Mouse (Mus musculus): ENCODE data around the gene Ltv1. TPM values are rescaled to one million over a fixed set of nuclear protein-coding genes. Genes with fewer than 3 reads are reported as not detected.

The Ltv1 gene
- polyA plus RNA-seq, 1 experiment from 2014 or later: 35.8 TPM

DNA sequence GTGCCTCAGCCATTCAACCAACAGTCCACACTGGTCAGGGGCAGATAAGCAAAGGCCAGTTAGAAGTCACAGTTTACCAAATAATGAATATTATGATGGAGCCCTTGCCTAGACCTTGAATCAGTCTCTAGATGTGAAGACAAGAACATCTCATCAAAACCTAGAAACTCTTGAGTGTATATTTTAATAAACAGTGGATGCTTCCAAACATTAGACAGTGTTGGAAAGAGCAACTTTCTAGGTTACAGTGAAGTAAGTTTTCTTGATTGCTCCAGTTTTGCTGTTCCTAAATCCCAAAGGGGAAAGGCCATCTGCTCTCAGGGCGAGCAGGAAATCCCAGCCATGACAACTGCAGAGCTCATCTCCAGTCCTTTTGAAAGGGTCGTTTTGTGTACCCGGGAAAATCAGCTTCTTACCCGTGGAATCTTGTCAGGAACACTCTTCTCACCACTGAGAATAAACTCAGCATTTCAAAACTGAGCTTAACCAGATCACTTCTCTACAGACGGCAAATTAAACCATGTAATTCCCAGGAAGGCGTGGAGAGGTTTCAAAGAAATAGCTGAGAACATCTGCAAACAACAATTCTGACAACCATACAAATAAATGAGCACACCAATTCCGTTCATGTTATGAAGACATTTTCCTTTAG, 14.9 kb downstream of the Ltv1 start, which contains the start of gene Zc2hc1b:
Gene Zc2hc1b (minus strand): TSS at position 51 of the 652 bp plus-strand sequence.
- Histone ChIP-seq H3K4me2 (ENCODE audit: low read length) (no peak within 1 kb of the TSS), H3K9ac (ENCODE audit: low read depth, low read length) (no peak within 1 kb of the TSS), H3K27ac (ENCODE audit: low read length) (no peak within 1 kb of the TSS), H3K4me1 (ENCODE audit: control insufficient read depth, insufficient read depth, low read length) (no peaks in the 10 kb centered on the region), H3K36me3 (ENCODE audit: control insufficient read depth, insufficient read depth, low read length) (peaks cover 47% of the 10 kb centered on the region), H3K4me3 (ENCODE audit: low read depth, low read length) (no peak within 1 kb of the TSS), H3K9me3 (replicated peaks; ENCODE audit: control insufficient read depth, low read length, poor library complexity, severe bottlenecking) (no peaks in the 10 kb centered on the region), H3K27me3 (ENCODE audit: control insufficient read depth, insufficient read depth, low read depth, low read length) (no peaks in the 10 kb centered on the region)
- WGBS: 58% methylated on average over 7 of the region's 7 CpGs
- no peak for ATAC-seq

DNA sequence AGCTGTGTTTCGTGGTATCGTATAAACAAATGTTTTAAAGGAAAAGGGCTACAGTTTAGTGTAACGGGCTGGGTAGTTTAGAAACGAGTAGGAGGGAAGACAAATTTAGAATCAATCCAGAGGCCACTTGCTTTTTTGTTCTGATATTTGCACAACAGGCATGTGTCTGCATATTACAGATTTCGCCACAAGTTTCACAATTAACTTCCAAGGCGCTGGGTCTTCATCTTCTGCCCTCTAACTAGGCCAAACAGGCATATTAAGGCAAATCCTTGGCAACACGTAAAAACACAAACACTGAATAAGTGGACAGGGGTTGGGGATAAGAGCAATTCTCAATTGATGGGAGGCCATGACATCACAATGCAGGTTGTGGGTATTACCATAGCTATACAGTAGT, 17.1 kb downstream of the Ltv1 start:
- 93% methylated on average over 7 of the region's 7 CpGs for WGBS
- H3K36me3 ChIP-seq (ENCODE audit: control insufficient read depth, insufficient read depth, low read length): peaks cover 36% of the 10 kb centered on the region
- ATAC-seq: no peak

DNA sequence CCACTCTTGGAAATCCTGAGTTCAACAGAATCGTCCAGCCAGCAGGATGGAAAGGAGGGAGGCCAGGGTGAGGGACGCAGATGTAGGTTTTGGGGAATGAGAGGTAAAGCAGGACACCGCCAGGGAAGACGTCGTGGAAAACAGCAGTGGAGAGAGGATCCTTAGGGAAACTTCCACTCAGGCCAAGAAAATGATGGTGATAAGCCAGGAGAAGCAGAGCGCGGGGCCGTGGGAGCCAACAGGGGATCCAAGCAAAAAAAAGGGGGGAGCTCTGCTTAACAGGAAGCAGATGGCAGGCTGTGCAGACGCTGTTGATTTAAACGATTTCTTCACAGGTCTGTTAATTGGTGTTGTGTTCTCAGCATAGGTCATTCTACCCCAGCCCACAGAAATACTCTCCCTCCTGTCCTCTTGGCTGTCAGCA, 20.2 kb downstream of the Ltv1 start:
- Histone ChIP-seq H3K36me3 (ENCODE audit: control insufficient read depth, insufficient read depth, low read length) (peaks cover 10% of the 10 kb centered on the region), H3K4me3 (ENCODE audit: low read depth, low read length) (no peak overlapping the region), H3K27ac (ENCODE audit: low read length) (no peak overlapping the region), H3K4me1 (ENCODE audit: control insufficient read depth, insufficient read depth, low read length) (no peaks in the 10 kb centered on the region), H3K4me2 (ENCODE audit: low read length) (no peak overlapping the region), H3K9ac (ENCODE audit: low read depth, low read length) (no peak overlapping the region), H3K27me3 (ENCODE audit: control insufficient read depth, insufficient read depth, low read depth, low read length) (no peaks in the 10 kb centered on the region), H3K9me3 (replicated peaks; ENCODE audit: control insufficient read depth, low read length, poor library complexity, severe bottlenecking) (no peaks in the 10 kb centered on the region)
- WGBS: 71% methylated on average over 10 of the region's 10 CpGs
- no peak for ATAC-seq

More for the DNA sequence above, 17.1 kb downstream of the Ltv1 start:
- Histone ChIP-seq H3K27me3 (ENCODE audit: control insufficient read depth, insufficient read depth, low read depth, low read length) (no peaks in the 10 kb centered on the region), H3K4me2 (ENCODE audit: low read length) (no peak overlapping the region), H3K4me3 (ENCODE audit: low read depth, low read length) (no peak overlapping the region), H3K4me1 (ENCODE audit: control insufficient read depth, insufficient read depth, low read length) (no peaks in the 10 kb centered on the region), H3K9ac (ENCODE audit: low read depth, low read length) (no peak overlapping the region), H3K27ac (ENCODE audit: low read length) (no peak overlapping the region), H3K9me3 (replicated peaks; ENCODE audit: control insufficient read depth, low read length, poor library complexity, severe bottlenecking) (no peaks in the 10 kb centered on the region)

DNA sequence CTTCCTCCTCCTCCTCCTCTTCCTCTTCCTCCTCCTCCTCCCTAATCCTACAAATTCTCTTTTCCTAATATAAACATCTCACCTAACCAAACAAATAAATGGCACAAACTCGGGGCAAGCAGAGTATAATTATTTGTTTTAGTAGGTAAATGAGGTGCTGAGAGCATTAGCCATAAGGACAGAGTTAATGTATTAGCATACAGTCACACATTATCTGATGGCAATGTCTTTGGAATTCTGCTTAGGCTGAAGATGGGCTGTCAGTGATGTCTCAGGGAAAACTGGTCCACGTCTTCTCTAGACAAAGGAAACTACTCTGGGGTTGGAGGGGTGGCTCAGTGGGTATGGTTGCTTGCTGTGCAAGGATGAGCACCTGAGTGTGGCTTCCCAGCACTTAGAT, 21.5 kb downstream of the Ltv1 start:
- Histone ChIP-seq H3K9me3 (replicated peaks; ENCODE audit: control insufficient read depth, low read length, poor library complexity, severe bottlenecking) (no peaks in the 10 kb centered on the region), H3K27ac (ENCODE audit: low read length) (no peak overlapping the region), H3K4me1 (ENCODE audit: control insufficient read depth, insufficient read depth, low read length) (no peaks in the 10 kb centered on the region), H3K4me2 (ENCODE audit: low read length) (no peak overlapping the region), H3K27me3 (ENCODE audit: control insufficient read depth, insufficient read depth, low read depth, low read length) (no peaks in the 10 kb centered on the region), H3K4me3 (ENCODE audit: low read depth, low read length) (no peak overlapping the region), H3K9ac (ENCODE audit: low read depth, low read length) (no peak overlapping the region), H3K36me3 (ENCODE audit: control insufficient read depth, insufficient read depth, low read length) (no peaks in the 10 kb centered on the region)
- no peak for ATAC-seq
- 70% methylated on average over 2 of the region's 2 CpGs for WGBS

DNA sequence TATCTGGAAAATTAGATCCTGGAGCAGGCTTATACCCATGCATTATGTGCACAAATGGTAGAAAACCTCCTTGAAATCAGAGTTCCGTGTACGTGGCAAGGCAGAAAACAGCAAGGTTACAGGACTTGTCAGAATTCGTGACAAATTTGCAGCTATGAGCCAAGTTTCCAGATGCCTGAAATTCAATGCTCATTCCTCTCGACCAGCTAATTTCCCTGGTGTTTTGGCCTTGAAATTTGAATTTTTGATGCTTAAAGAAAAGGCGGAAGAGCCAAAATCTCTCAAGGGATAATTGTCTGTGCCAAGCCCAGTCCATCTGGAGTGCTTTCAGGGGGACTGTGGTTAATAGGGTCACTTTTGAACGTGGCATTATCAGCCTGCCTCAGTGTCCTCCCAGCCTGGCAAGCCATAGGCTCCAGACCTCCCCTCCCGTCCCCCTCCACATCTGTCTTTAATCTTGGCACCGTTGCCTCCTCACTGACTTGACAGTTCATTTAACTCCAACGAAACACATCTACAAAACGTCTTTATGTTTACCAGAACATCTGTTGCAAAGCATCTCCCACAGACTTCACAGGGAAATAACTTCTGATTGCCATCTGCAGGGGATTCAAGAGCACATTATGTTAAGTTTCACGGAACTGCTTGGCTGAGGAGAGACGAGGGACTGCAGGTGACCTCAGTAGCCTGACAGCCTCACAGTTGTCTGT, 22.1 kb downstream of the Ltv1 start:
- H3K4me1 ChIP-seq (ENCODE audit: control insufficient read depth, insufficient read depth, low read length): no peaks in the 10 kb centered on the region
- no peak overlapping the region for H3K27ac ChIP-seq (ENCODE audit: low read length)
- H3K9ac ChIP-seq (ENCODE audit: low read depth, low read length): no peak overlapping the region
- no peak overlapping the region for H3K4me3 ChIP-seq (ENCODE audit: low read depth, low read length)
- no peaks in the 10 kb centered on the region for H3K27me3 ChIP-seq (ENCODE audit: control insufficient read depth, insufficient read depth, low read depth, low read length)
- H3K9me3 ChIP-seq (replicated peaks; ENCODE audit: control insufficient read depth, low read length, poor library complexity, severe bottlenecking): no peaks in the 10 kb centered on the region
- H3K4me2 ChIP-seq (ENCODE audit: low read length): no peak overlapping the region
- ATAC-seq: 0 out of 2 replicates have a peak, but pooled peaks have one; percentile 48
- no peaks in the 10 kb centered on the region for H3K36me3 ChIP-seq (ENCODE audit: control insufficient read depth, insufficient read depth, low read length)
- 39% methylated on average over 12 of the region's 12 CpGs for WGBS

DNA sequence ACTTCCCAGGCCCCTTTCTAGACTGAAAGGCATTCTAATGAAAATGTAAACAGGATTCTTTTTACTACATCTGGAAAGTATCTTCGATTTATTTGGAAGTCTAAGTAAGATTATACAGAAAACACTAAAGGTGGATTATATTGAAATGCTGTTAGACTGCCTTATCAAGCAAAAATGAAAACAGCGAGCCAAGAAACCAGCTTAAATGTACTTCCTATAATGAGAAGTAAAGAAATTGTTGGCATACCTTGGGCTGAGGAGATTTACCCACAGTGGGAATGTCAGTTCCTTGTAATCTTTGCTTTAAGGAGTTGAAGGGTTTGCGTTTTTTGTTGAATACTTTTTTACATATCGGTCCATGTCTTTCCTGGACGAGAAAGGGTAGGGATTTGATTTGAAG, 24.5 kb downstream of the Ltv1 start:
- H3K4me2 ChIP-seq (ENCODE audit: low read length): no peak overlapping the region
- WGBS: 82% methylated on average over 5 of the region's 5 CpGs

DNA sequence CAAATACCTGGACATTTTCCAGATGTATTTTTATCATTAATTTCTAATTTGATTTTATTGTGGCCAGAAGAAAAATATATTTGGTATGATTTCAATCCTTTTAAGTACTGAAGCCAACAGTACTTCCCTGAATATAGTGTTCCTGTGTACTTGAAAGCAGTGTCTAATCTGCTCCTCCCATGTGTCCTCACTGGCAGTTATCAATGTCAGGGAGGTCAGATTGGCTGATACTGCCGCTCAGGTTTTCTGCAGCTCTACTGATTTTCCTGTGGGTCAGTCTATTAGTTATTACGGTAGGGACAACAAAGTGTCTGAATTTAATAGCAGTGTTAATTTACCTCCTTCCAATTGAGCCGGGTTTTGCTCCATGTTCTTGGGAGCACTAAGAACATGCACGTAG, 30.9 kb downstream of the Ltv1 start:
- H3K9ac ChIP-seq (ENCODE audit: low read depth, low read length): no peak overlapping the region
- no peaks in the 10 kb centered on the region for H3K4me1 ChIP-seq (ENCODE audit: control insufficient read depth, insufficient read depth, low read length)
- 0 out of 2 replicates have a peak, but pooled peaks cover 3% of the 10 kb centered on the region for H3K9me3 ChIP-seq (replicated peaks; ENCODE audit: control insufficient read depth, low read length, poor library complexity, severe bottlenecking)
- no peak overlapping the region for H3K4me3 ChIP-seq (ENCODE audit: low read depth, low read length)
- 81% methylated on average over 4 of the region's 4 CpGs for WGBS
- no peaks in the 10 kb centered on the region for H3K27me3 ChIP-seq (ENCODE audit: control insufficient read depth, insufficient read depth, low read depth, low read length)
- no peak overlapping the region for H3K4me2 ChIP-seq (ENCODE audit: low read length)
- no peaks in the 10 kb centered on the region for H3K36me3 ChIP-seq (ENCODE audit: control insufficient read depth, insufficient read depth, low read length)
- no peak for ATAC-seq
- no peak overlapping the region for H3K27ac ChIP-seq (ENCODE audit: low read length)

More for the DNA sequence above, 24.5 kb downstream of the Ltv1 start:
- H3K27ac ChIP-seq (ENCODE audit: low read length): no peak overlapping the region
- no peaks in the 10 kb centered on the region for H3K27me3 ChIP-seq (ENCODE audit: control insufficient read depth, insufficient read depth, low read depth, low read length)
- 0 out of 2 replicates have a peak, but pooled peaks cover 3% of the 10 kb centered on the region for H3K9me3 ChIP-seq (replicated peaks; ENCODE audit: control insufficient read depth, low read length, poor library complexity, severe bottlenecking)
- no peak overlapping the region for H3K9ac ChIP-seq (ENCODE audit: low read depth, low read length)
- no peaks in the 10 kb centered on the region for H3K36me3 ChIP-seq (ENCODE audit: control insufficient read depth, insufficient read depth, low read length)
- no peak overlapping the region for H3K4me3 ChIP-seq (ENCODE audit: low read depth, low read length)
- no peak for ATAC-seq
- H3K4me1 ChIP-seq (ENCODE audit: control insufficient read depth, insufficient read depth, low read length): no peaks in the 10 kb centered on the region

DNA sequence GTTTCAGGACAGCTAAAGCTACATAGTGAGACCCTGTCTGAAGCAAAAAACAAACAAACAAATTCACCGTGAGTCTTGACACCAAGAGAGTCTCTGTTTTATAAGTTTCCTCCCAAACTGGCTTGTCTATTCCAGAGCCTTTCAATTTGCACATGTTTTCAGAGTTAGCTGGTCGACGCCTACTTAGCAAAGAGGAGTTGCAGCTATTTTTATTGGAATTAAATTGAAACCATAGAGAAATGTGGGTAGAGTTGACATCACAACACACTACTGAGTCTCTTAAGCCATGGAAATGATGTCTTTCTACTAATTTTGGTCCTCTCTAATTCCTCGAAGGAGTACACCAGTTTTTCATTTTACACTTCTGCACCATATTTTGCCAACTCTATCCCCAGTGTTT, 32.1 kb downstream of the Ltv1 start:
- no peak for ATAC-seq
- Histone ChIP-seq H3K4me2 (ENCODE audit: low read length) (no peak overlapping the region), H3K4me3 (ENCODE audit: low read depth, low read length) (no peak overlapping the region), H3K9ac (ENCODE audit: low read depth, low read length) (no peak overlapping the region), H3K27me3 (ENCODE audit: control insufficient read depth, insufficient read depth, low read depth, low read length) (no peaks in the 10 kb centered on the region), H3K36me3 (ENCODE audit: control insufficient read depth, insufficient read depth, low read length) (no peaks in the 10 kb centered on the region), H3K4me1 (ENCODE audit: control insufficient read depth, insufficient read depth, low read length) (no peaks in the 10 kb centered on the region), H3K9me3 (replicated peaks; ENCODE audit: control insufficient read depth, low read length, poor library complexity, severe bottlenecking) (0 out of 2 replicates have a peak, but pooled peaks cover 3% of the 10 kb centered on the region), H3K27ac (ENCODE audit: low read length) (no peak overlapping the region)
- 94% methylated on average over 4 of the region's 4 CpGs for WGBS

DNA sequence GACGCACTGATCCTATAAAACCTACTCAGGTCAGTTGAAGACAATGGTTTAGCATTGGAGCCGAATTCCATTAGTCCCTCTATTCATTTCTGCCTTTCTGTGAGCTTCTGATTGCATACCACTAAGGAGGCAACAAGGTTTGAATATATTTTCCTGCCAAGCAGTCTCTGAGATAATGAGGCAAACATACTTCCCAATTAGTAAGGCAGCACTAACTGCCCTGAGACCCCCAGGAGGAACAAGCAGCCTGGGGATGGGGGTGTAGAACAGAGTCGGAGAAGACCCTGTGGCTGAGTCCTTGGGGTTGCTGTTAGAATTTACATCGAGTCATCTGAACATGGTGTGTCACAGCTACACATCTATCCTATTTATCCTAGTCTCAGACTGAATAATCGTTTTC, 37.6 kb downstream of the Ltv1 start:
- no peak for ATAC-seq
- H3K36me3 ChIP-seq (ENCODE audit: control insufficient read depth, insufficient read depth, low read length): no peaks in the 10 kb centered on the region
- H3K4me1 ChIP-seq (ENCODE audit: control insufficient read depth, insufficient read depth, low read length): peaks cover 2% of the 10 kb centered on the region; the same call in 1 of the 2 replicates
- no peak overlapping the region for H3K4me2 ChIP-seq (ENCODE audit: low read length)
- 64% methylated on average over 5 of the region's 5 CpGs for WGBS
- no peaks in the 10 kb centered on the region for H3K9me3 ChIP-seq (replicated peaks; ENCODE audit: control insufficient read depth, low read length, poor library complexity, severe bottlenecking)
- H3K4me3 ChIP-seq (ENCODE audit: low read depth, low read length): no peak overlapping the region
- no peak overlapping the region for H3K9ac ChIP-seq (ENCODE audit: low read depth, low read length)
- H3K27me3 ChIP-seq (ENCODE audit: control insufficient read depth, insufficient read depth, low read depth, low read length): no peaks in the 10 kb centered on the region
- no peak overlapping the region for H3K27ac ChIP-seq (ENCODE audit: low read length)

All from midbrain, embryonic 16.5 days (tissue).